Mouse (Mus musculus) spleen, postnatal 36 days (tissue): ENCODE data around the gene Pgs1.

ENCODE experiments used
- DNase-seq, 2 experiments: peaks; one replicate each; pipeline ENCODE4 v3.0.0; 2022; ENCODE audit warnings: low spot score in 2 of 2, mixed read lengths in 1 of 2

The Pgs1 gene

DNA sequence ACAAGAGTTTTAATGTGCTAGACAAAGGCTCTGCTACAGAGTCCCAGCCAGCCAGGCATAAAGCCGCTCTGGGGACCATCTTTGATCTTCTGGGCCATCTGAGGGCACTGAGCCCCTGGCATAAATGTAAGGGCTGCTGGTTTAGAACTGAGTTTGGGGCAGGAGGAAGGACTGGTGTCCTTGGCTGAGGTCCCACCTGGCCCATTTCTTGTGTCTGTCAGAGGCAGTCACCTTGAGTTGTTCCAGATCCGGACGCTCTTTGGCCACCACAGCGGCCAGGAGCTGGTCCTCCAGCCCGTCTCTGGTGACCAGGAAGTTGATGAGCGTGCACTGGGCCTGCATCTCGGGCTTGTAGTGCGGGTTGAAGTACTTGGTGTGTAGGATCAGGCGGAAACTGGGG, 56.7 kb downstream of the Pgs1 start:
- no peak for DNase-seq

DNA sequence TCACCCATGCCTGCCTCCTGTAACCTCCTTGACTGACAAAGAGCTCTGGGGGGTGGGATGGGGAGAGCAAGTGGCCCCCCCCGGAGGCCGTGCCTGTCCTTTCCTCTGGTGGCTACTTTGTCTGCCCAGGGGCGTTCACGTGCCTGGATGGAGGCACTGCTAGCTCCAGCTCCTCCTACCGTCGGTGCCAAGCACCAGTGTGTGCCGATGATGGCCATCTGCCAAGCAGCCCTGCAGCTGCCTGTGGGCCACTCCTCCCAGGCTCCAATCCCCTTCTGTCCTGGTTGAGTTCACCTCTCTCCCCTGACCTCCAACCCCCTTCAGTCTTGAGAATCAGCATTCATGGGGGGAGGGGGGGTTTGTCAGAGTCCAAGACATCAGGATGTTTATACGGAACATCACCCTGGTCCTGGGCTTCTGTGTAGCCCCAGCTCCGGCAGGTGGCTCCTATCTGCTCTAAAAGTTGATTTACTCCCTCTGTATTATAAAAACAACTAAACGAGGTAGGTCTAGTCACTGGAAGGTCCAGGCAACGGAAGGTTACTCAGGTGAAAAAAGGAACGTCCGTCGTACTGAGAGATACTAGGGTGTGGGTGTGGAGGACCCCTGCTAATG, 57.3 kb downstream of the Pgs1 start:
- DNase-seq = no peak

GRCm38 (mm10) chr11:118049641-118050040, 63.5 kb downstream of the Pgs1 start:
- no peak for DNase-seq

DNA sequence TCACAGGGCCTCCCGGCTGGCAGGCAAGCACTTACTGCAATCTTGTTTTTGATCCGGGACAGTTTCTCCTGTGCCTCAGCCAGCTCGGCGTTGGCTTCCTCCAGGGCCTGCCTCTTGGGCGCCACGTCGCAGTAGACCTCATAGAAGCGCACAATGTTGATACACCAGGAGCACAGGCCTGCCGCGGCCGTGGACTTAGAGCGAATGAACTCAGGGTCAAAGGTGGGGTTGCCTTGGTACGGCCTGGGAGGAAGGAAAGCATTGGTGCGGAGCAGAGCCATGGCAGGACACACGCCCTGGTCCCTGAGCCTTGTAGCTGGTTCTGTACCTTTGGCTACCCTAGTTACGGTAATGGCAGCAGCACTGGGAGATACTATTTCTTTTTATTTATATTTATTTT, 64.1 kb downstream of the Pgs1 start:
- no peak for DNase-seq

- DNase-seq = no peak
These were observed 72.3 kb downstream of the Pgs1 start for GRCm38 (mm10) chr11:118058367-118058766.

GRCm38 (mm10) chr11:118058872-118059271, 72.8 kb downstream of the Pgs1 start:
- DNase-seq = no peak

DNA sequence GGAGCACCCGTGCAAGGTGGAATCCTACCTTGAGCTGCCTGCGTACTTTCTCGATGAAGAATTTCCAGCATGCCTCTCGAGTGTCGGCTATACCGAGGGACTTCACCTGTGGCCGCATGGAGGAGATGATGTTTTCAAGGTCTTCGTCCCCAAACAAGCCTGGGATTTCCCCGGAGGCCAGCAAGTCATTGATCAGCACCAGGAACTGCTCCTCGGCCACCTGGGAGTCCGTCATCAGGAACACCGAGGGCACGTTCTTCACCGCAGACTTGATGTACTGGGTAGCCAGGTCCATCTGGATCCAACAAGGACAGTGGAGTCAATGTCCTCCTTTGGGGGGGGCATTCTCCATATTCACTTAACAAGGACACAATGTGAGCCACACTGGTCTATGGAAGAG, 73.9 kb downstream of the Pgs1 start:
- DNase-seq = no peak

GRCm38 (mm10) chr11:118067588-118067987, 81.5 kb downstream of the Pgs1 start:
- DNase-seq = peak in 1 of 2 experiments; percentile 6

DNA sequence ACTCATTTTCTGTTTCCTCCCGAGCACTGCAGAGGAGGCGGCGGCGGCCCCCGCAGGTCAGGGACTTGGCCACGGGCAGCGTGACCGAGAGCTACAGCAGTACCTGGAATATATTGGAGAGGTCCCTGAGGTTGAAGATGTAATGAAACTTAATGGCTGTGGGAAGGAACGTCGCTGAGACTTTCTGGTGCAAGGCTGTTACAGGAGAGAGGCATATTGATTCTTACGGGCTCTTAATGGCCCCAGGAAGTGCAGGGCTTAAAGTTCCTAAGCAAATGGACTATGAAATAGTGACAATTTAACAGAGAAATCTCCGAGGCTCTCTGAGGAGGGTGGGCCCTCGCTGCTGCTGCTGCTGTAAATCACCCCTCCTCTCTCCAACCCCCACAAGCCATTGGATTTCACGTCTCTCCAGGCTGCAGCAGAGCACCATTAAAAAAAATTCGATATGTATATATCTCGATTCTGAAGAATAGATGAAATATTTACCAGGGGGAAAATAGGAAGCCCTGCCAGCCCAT, 82.8 kb downstream of the Pgs1 start:
- DNase-seq = no peak

DNA sequence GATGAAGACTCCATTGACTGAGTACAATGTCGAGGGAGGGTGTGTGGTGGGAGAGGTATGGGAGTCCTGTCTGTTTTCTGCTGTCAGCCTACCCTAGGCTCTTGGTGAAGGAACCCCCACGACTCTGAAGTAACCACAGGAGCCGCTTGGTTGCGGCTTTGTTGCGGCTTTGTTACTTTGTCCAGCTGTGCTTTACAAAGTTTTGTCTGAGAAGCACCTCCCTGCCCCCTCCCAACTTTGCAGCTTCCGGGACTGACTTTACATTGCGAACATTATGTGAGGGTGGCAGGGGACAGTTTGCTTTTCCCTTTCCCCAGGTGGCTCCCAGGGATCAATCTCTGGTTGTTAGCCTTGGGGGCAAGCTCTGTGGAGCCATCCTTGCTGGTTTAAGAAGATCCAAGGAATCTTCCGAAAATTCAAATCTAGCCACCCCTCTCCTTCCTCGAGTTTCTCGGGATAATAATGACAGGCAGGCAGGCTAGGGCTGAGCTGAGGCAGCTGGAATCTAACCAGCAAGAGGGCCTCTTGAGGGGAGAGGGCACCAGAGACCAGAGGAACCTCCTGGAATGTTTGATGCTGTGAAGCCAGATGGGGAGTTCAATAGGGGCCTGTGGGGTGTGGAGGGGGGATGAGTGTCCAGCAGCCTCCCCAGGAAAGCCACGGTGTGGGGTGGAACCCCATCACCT, 85.3 kb downstream of the Pgs1 start:
- DNase-seq = no peak
